Mouse (Mus musculus) midbrain, embryonic 14.5 days (tissue): ENCODE results near the gene Hexa. TPM values are rescaled to one million over a fixed set of nuclear protein-coding genes. Genes with fewer than 3 reads are reported as not detected.

Source experiments
- ATAC-seq: fragments of 200-750 bp; cut with Nextera tagmentation; 2 replicates; pipeline ENCODE4 v1.8.0; 2017; ENCODE audit warnings: moderate number of reproducible peaks, moderate library complexity; ENCODE audit not compliant: low FRiP score, low TSS enrichment
- DNase-seq: peaks from one replicate; pipeline ENCODE4 v3.0.0-alpha.2; 2015
- H3K27ac ChIP-seq: fragments of 300-500 bp; sonication (generic); replicated peaks from 2 replicates; pipeline ENCODE4 v1.5.1; 2014; ENCODE audit warnings: mild to moderate bottlenecking, low read depth, low read length, moderate library complexity
- H3K27me3 ChIP-seq: fragments of 300-500 bp; sonication (generic); 2 replicates; pipeline ENCODE4 v1.6.1; 2014; ENCODE audit warnings: low read length, control low read depth, mixed read lengths; ENCODE audit not compliant: control insufficient read depth, insufficient read depth
- H3K36me3 ChIP-seq: fragments of 300-500 bp; sonication (generic); 2 replicates; pipeline ENCODE4 v1.6.1; 2014; ENCODE audit warnings: low read length, control low read depth; ENCODE audit not compliant: control insufficient read depth, insufficient read depth
- H3K4me1 ChIP-seq: fragments of 300-500 bp; sonication (generic); 2 replicates; pipeline ENCODE4 v1.6.1; 2014; ENCODE audit warnings: mild to moderate bottlenecking, antibody characterized with exemption, low read length, control low read depth; ENCODE audit not compliant: control insufficient read depth, insufficient read depth
- H3K4me2 ChIP-seq: fragments of 300-500 bp; sonication (generic); 2 replicates; pipeline ENCODE4 v1.6.1; 2014; ENCODE audit warnings: mild to moderate bottlenecking, low read length, moderate library complexity
- H3K4me3 ChIP-seq: fragments of 300-500 bp; sonication (generic); replicated peaks from 2 replicates; pipeline ENCODE4 v1.5.1; 2014; ENCODE audit warnings: low read depth, low read length
- H3K9ac ChIP-seq: fragments of 300-500 bp; sonication (generic); replicated peaks from 2 replicates; pipeline ENCODE4 v1.6.1; 2014; ENCODE audit warnings: mild to moderate bottlenecking, low read length, moderate library complexity
- H3K9me3 ChIP-seq: fragments of 300-500 bp; sonication (generic); 2 replicates; pipeline ENCODE4 v1.6.1; 2016; ENCODE audit warnings: low read length, control low read depth, mixed read lengths; ENCODE audit not compliant: control insufficient read depth
- WGBS: fragments of 180-500 bp; shearing (Covaris S2); extraction: QIAGEN DNeasy Blood & Tissue Kit; methylation state at CpG from one replicate; pipeline ENCODE4 v1.1.7; 2014; 5-methylcytosine and 5-hydroxymethylcytosine counted together
- polyA plus RNA-seq: library from polyadenylated mRNA; unstranded; fragments of >200 nt; fragmentation: Nextera tagmentation; extraction: Ambion mirVana; gene quantifications from 2 replicates; pipeline ENCODE4 v1.2.1, GENCODE M21; 2014

The Hexa gene
- 47.1 and 57.5 TPM in 2 replicates for polyA plus RNA-seq

DNA sequence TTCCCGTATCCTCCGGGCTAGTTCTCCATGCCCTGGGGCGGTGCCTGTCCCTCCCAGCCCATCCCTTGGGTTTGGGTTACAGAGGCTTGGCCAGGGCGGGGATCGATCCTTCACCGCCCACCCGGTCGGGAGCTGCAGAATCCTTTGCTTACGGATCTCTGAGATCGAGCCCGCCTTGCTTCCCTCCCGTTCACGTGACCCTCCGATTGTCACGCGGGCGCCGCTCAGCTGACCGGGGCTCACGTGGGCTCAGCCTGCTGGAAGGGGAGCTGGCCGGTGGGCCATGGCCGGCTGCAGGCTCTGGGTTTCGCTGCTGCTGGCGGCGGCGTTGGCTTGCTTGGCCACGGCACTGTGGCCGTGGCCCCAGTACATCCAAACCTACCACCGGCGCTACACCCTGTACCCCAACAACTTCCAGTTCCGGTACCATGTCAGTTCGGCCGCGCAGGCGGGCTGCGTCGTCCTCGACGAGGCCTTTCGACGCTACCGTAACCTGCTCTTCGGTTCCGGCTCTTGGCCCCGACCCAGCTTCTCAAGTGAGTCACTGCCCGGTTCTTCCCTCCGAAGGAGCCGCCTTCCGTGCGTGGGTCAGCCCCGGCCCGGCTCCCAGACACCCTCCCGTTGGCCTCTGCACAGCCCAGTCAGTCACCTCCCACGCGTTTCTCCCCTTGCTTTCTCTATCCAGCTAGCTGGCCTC, at the start of gene Hexa, which contains the start of gene Tmem202:
Gene Hexa, plus strand, starts transcription at position 100 of the 697 bp plus-strand sequence.
Gene Tmem202, minus strand, starts transcription at position 407 of the 697 bp plus-strand sequence.
- no peaks in the 10 kb centered on the region for H3K27me3 ChIP-seq
- H3K4me2 ChIP-seq, result peak within 1 kb of the TSS; percentile 90
- H3K9me3 ChIP-seq, result no peaks in the 10 kb centered on the region
- peak within 1 kb of the TSS; percentile 65 for H3K4me3 ChIP-seq
- 0 out of 2 replicates have a peak within 1 kb of the TSS, but pooled peaks have one; percentile 6 for H3K27ac ChIP-seq
- peak; percentile 88 for ATAC-seq
- peak; percentile 94 for DNase-seq
- H3K4me1 ChIP-seq, result peaks cover 17% of the 10 kb centered on the region
- 3% methylated on average over 55 of the region's 55 CpGs for WGBS
- peak within 1 kb of the TSS; percentile 74 for H3K9ac ChIP-seq
- no peaks in the 10 kb centered on the region for H3K36me3 ChIP-seq

DNA sequence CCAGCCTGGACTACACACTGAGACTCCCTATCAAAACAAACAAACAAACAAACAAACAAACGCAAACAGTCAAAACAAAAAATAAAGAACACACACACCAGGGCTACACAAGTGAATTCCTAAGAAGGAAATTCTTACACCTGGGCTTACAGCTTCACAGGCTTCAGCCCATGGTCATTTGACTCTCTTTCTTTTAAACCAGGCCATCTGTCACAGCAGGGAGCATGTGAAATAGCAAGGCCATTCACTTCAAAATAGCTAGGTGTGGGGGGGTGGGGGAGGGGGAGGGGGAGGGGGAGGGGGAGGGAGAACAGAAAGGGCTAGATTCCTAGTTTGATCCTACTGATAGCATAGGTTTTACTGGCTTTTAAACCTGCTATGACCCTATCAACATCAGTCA, 31.2 kb upstream of the Hexa start:
- Histone ChIP-seq H3K4me3 (no peak overlapping the region), H3K27ac (no peak overlapping the region), H3K36me3 (no peaks in the 10 kb centered on the region), H3K9ac (no peak overlapping the region), H3K9me3 (no peaks in the 10 kb centered on the region), H3K4me2 (no peak overlapping the region), H3K27me3 (no peaks in the 10 kb centered on the region), H3K4me1 (no peaks in the 10 kb centered on the region)
- 63% methylated on average over 1 of the region's 1 CpGs for WGBS
- DNase-seq, result no peak
- no peak for ATAC-seq

- no peak overlapping the region for H3K9ac ChIP-seq
- H3K27ac ChIP-seq, result no peak overlapping the region
- DNase-seq, result no peak
- H3K4me3 ChIP-seq, result no peak overlapping the region
- H3K27me3 ChIP-seq, result no peaks in the 10 kb centered on the region
- no peaks in the 10 kb centered on the region for H3K4me1 ChIP-seq
- no peak overlapping the region for H3K4me2 ChIP-seq
- WGBS, result 68% methylated on average over 4 of the region's 4 CpGs
- no peaks in the 10 kb centered on the region for H3K36me3 ChIP-seq
- no peaks in the 10 kb centered on the region for H3K9me3 ChIP-seq
- no peak for ATAC-seq
Observed at GRCm38 (mm10) chr9:59512381-59512780, 27.0 kb upstream of the Hexa start.

GRCm38 (mm10) chr9:59515069-59515468, 24.3 kb upstream of the Hexa start:
- 76% methylated on average over 3 of the region's 3 CpGs for WGBS
- no peak for ATAC-seq

GRCm38 (mm10) chr9:59517127-59517526, 22.2 kb upstream of the Hexa start:
- Histone ChIP-seq H3K4me2 (no peak overlapping the region), H3K4me3 (no peak overlapping the region), H3K36me3 (no peaks in the 10 kb centered on the region), H3K4me1 (no peaks in the 10 kb centered on the region), H3K9me3 (no peaks in the 10 kb centered on the region), H3K27me3 (no peaks in the 10 kb centered on the region), H3K27ac (no peak overlapping the region), H3K9ac (no peak overlapping the region)
- ATAC-seq (no peak), DNase-seq (no peak)
- 67% methylated on average over 7 of the region's 7 CpGs for WGBS

More at GRCm38 (mm10) chr9:59515069-59515468, 24.3 kb upstream of the Hexa start:
- H3K27ac ChIP-seq, result no peak overlapping the region
- no peak for DNase-seq
- H3K9ac ChIP-seq, result no peak overlapping the region
- no peak overlapping the region for H3K4me3 ChIP-seq
- no peaks in the 10 kb centered on the region for H3K4me1 ChIP-seq
- no peak overlapping the region for H3K4me2 ChIP-seq
- no peaks in the 10 kb centered on the region for H3K27me3 ChIP-seq
- H3K9me3 ChIP-seq, result no peaks in the 10 kb centered on the region
- H3K36me3 ChIP-seq, result no peaks in the 10 kb centered on the region

GRCm38 (mm10) chr9:59518976-59519375, 20.4 kb upstream of the Hexa start:
- 80% methylated on average over 5 of the region's 5 CpGs for WGBS
- no peak for DNase-seq
- no peak overlapping the region for H3K4me3 ChIP-seq
- no peaks in the 10 kb centered on the region for H3K9me3 ChIP-seq
- H3K27me3 ChIP-seq, result no peaks in the 10 kb centered on the region
- H3K27ac ChIP-seq, result no peak overlapping the region
- no peak overlapping the region for H3K9ac ChIP-seq
- no peaks in the 10 kb centered on the region for H3K36me3 ChIP-seq
- no peaks in the 10 kb centered on the region for H3K4me1 ChIP-seq
- no peak for ATAC-seq
- no peak overlapping the region for H3K4me2 ChIP-seq

- 77% methylated on average over 2 of the region's 2 CpGs for WGBS
- H3K4me3 ChIP-seq, result no peak overlapping the region
- DNase-seq (no peak), ATAC-seq (no peak)
- H3K27me3 ChIP-seq, result no peaks in the 10 kb centered on the region
- H3K9ac ChIP-seq, result no peak overlapping the region
- H3K9me3 ChIP-seq, result no peaks in the 10 kb centered on the region
- no peaks in the 10 kb centered on the region for H3K36me3 ChIP-seq
- H3K4me1 ChIP-seq, result no peaks in the 10 kb centered on the region
- H3K27ac ChIP-seq, result no peak overlapping the region
- no peak overlapping the region for H3K4me2 ChIP-seq
Observed at GRCm38 (mm10) chr9:59519396-59519795, 19.9 kb upstream of the Hexa start.

GRCm38 (mm10) chr9:59522906-59523305, 16.4 kb upstream of the Hexa start:
- H3K4me3 ChIP-seq, result no peak overlapping the region
- DNase-seq (no peak), ATAC-seq (no peak)
- H3K27ac ChIP-seq, result no peak overlapping the region
- H3K27me3 ChIP-seq, result no peaks in the 10 kb centered on the region
- H3K4me2 ChIP-seq, result no peak overlapping the region
- no peaks in the 10 kb centered on the region for H3K36me3 ChIP-seq
- 73% methylated on average over 4 of the region's 4 CpGs for WGBS
- no peak overlapping the region for H3K9ac ChIP-seq
- no peaks in the 10 kb centered on the region for H3K9me3 ChIP-seq
- no peaks in the 10 kb centered on the region for H3K4me1 ChIP-seq

DNA sequence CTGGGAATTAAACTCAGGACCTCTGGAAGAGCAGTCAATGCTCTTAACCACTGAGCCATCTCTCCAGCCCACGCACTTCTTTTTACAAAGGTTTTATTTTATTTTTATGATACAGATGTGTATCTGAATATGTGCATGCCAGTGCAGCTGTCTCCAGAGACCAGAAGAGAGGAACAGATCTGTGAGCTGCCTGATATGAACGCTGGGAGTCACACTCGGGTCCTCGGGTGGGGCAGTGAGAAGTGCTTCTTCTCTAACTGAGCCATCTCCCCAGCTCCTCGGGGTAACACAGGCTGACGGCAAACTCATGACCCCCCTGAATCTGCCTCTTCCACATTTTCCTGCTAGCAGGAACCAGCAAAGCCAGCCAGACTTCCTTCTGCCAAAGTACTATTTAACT, 12.6 kb upstream of the Hexa start:
- Histone ChIP-seq H3K4me1 (no peaks in the 10 kb centered on the region), H3K27ac (no peak overlapping the region), H3K4me3 (no peak overlapping the region), H3K27me3 (no peaks in the 10 kb centered on the region), H3K9ac (no peak overlapping the region), H3K36me3 (no peaks in the 10 kb centered on the region), H3K9me3 (no peaks in the 10 kb centered on the region), H3K4me2 (no peak overlapping the region)
- 90% methylated on average over 6 of the region's 6 CpGs for WGBS
- DNase-seq (no peak), ATAC-seq (no peak)
